Mouse (Mus musculus): ENCODE measurements around the gene Srsf3. TPM values are rescaled to one million over a fixed set of nuclear protein-coding genes. Genes with fewer than 3 reads are reported as not detected.

The Srsf3 gene
- total and polyA plus RNA-seq, 3 experiments = 64.5 to 84.9 (median 84.5) TPM

DNA sequence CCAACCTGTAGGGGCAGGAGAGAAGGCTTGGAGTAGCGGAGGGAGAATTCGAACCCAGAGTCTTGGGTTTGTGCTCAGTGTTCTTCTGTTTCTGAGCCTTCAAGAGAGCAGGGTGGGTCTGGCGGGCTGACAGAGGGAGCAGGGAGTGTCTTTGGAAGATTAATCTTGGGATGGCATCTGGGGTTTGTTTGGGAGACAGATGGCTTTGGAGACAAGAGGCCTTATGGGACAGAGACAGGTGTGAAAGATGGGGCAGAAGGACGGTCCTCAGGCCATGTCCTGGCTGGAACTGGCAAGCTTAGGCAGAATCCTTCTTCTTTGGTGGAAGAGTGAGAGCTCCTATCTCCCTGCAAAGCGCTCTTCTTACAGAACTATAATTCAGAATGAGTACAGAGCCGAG is 20.6 kb downstream of the Srsf3 start:
- no peaks in the 10 kb centered on the region for H3K79me2 ChIP-seq (replicated peaks; ENCODE audit: control insufficient read depth, insufficient read depth, low read length)
- no peaks in the 10 kb centered on the region for H3K27me3 ChIP-seq (ENCODE audit: control insufficient read depth, insufficient read depth, low read length)
- intact Hi-C loops (cut with DNase I) = no loop called here
- H3K4me1 ChIP-seq (ENCODE audit: control insufficient read depth, insufficient read depth, low read length) = peaks cover 20% of the 10 kb centered on the region
- TF ChIP-seq EP300 (IDR thresholded peaks at IDR 0.05; ENCODE audit: insufficient read depth, low read depth, low read length) = no peak
- TF ChIP-seq POLR2A (IDR thresholded peaks at IDR 0.05; ENCODE audit: insufficient read depth, low read depth, low read length) = no peak
- no peak for TF ChIP-seq CTCF (IDR thresholded peaks at IDR 0.05)
- no peak for DNase-seq
- H3K4me3 ChIP-seq = no peak overlapping the region
- WGBS = 91% methylated on average over 6 of the region's 6 CpGs
- no peak overlapping the region; the same call in 1 of the 2 replicates for H3K27ac ChIP-seq
- no peak overlapping the region for H3K9ac ChIP-seq (ENCODE audit: low read depth, low read length)
- no peaks in the 10 kb centered on the region for H3K36me3 ChIP-seq (ENCODE audit: control insufficient read depth, insufficient read depth, low read length)

DNA sequence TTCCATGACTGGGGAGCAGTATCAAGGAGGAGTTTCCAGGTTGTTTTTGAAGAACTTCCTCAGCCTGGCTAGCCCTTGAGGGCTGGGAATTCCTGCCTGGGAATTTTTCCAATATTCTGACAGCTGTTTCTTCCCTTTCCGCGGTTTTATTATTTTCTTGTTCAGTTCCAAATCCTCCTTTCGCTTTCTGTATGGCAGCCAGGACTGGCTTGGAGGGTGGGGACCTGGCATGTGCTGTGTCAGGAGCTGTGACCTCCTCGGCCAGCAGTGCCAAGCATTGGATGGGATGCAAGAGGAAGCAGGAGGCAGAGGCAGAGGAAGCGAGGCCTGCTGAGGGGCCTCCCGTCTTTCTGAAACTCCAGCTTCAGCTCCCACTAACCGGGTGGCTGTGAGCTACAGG is 21.4 kb downstream of the Srsf3 start:
- peak; percentile 70 to 82 for DNase-seq
- Histone ChIP-seq H3K27ac (peak overlapping the region; percentile 49), H3K27me3 (ENCODE audit: control insufficient read depth, insufficient read depth, low read length) (no peaks in the 10 kb centered on the region), H3K4me1 (ENCODE audit: control insufficient read depth, insufficient read depth, low read length) (peaks cover 22% of the 10 kb centered on the region), H3K9ac (ENCODE audit: low read depth, low read length) (no peak overlapping the region), H3K4me3 (no peak overlapping the region), H3K79me2 (replicated peaks; ENCODE audit: control insufficient read depth, insufficient read depth, low read length) (no peaks in the 10 kb centered on the region), H3K36me3 (ENCODE audit: control insufficient read depth, insufficient read depth, low read length) (no peaks in the 10 kb centered on the region)
- 4% methylated on average over 7 of the region's 7 CpGs for WGBS
- intact Hi-C loops (cut with DNase I) = loop anchor here (2.0 kb wide), 1 partner anchor 25 kb away; no protein-coding TSS in a partner anchor
- no peak for TF ChIP-seq CTCF (IDR thresholded peaks at IDR 0.05)
- TF ChIP-seq EP300 (IDR thresholded peaks at IDR 0.05; ENCODE audit: insufficient read depth, low read depth, low read length) = peak; percentile 73; the same call in 1 of the 2 replicates

DNA sequence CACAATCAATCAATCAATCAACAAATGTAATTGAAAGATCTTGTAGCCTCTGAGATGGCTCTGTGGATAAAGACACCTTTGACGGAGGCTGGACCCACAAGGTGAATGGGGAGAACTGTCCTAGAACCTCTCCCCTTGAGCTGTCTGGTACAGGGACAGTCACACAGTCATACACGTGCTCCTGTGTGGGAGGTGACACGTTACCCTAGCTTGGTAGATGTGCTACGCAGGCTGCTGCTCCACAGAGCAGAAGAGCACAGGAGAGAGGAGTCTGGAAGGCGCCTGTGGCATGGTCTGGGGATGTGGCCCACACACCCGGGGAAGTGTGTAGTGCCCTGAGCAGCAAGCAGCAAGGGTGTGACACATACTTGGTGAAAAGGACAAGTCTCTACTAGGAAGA is 22.0 kb downstream of the Srsf3 start:
- Histone ChIP-seq H3K79me2 (replicated peaks; ENCODE audit: control insufficient read depth, insufficient read depth, low read length) (no peaks in the 10 kb centered on the region), H3K27me3 (ENCODE audit: control insufficient read depth, insufficient read depth, low read length) (no peaks in the 10 kb centered on the region), H3K4me3 (no peak overlapping the region), H3K4me1 (ENCODE audit: control insufficient read depth, insufficient read depth, low read length) (peaks cover 20% of the 10 kb centered on the region), H3K9ac (ENCODE audit: low read depth, low read length) (no peak overlapping the region), H3K27ac (no peak overlapping the region), H3K36me3 (ENCODE audit: control insufficient read depth, insufficient read depth, low read length) (no peaks in the 10 kb centered on the region)
- DNase-seq = no peak
- TF ChIP-seq EP300 (IDR thresholded peaks at IDR 0.05; ENCODE audit: insufficient read depth, low read depth, low read length) (no peak), POLR2A (IDR thresholded peaks at IDR 0.05; ENCODE audit: insufficient read depth, low read depth, low read length) (no peak), CTCF (IDR thresholded peaks at IDR 0.05) (no peak)
- WGBS = 64% methylated on average over 6 of the region's 6 CpGs
- intact Hi-C loops (cut with DNase I) = loop anchor here (2.0 kb wide), 1 partner anchor 24 kb away; no protein-coding TSS in a partner anchor

DNA sequence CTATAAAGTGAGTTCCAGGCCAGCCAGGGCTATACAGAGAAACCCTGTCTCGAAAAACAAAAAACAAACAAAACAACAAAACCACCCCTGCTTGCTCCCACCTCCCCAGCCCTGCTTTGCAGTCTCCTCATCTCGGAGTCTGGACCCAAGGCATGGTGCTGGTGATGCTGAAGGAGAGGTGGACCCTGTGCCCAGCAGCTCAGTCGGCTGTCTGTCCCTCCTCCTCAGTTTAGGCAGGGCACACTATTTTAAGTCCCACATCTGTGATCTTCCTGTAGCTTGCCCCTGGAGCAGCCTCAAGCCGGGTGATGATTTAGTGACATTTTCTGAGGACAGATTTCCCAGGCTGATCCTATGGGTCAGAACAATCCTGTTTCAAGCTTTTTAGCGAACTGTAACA is 23.2 kb downstream of the Srsf3 start:
- peaks cover 19% of the 10 kb centered on the region for H3K4me1 ChIP-seq (ENCODE audit: control insufficient read depth, insufficient read depth, low read length)
- 82% methylated on average over 5 of the region's 5 CpGs for WGBS
- no peak overlapping the region for H3K9ac ChIP-seq (ENCODE audit: low read depth, low read length)
- no peak overlapping the region for H3K27ac ChIP-seq
- no peaks in the 10 kb centered on the region for H3K79me2 ChIP-seq (replicated peaks; ENCODE audit: control insufficient read depth, insufficient read depth, low read length)
- H3K27me3 ChIP-seq (ENCODE audit: control insufficient read depth, insufficient read depth, low read length) = no peaks in the 10 kb centered on the region
- no peaks in the 10 kb centered on the region for H3K36me3 ChIP-seq (ENCODE audit: control insufficient read depth, insufficient read depth, low read length)
- H3K4me3 ChIP-seq = no peak overlapping the region
- no peak for TF ChIP-seq POLR2A (IDR thresholded peaks at IDR 0.05; ENCODE audit: insufficient read depth, low read depth, low read length)
- TF ChIP-seq CTCF (IDR thresholded peaks at IDR 0.05) = no peak
- TF ChIP-seq EP300 (IDR thresholded peaks at IDR 0.05; ENCODE audit: insufficient read depth, low read depth, low read length) = no peak
- intact Hi-C loops (cut with DNase I) = loop anchor here (2.0 kb wide), 1 partner anchor 23 kb away; no protein-coding TSS in a partner anchor
- DNase-seq = no peak

DNA sequence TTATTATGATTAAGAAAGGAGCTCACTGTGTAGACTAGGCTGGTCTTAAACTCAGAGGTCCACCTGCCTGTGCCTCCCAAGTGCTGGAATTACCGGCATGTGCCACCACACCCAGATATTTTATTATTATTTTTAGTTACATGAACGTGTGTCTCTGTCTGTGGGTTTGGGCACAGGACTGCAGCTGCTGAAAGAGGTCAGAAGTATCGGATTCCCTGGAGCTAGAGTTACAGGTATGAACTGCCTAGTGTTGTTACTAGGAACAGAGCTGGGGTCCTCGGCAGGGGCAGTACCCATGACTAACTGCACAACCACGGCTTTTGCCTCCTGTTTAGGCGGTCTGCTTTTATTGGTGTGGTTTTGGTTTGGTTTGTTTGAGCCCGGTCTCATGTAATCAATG is 23.8 kb downstream of the Srsf3 start:
- Histone ChIP-seq H3K4me3 (no peak overlapping the region), H3K36me3 (ENCODE audit: control insufficient read depth, insufficient read depth, low read length) (no peaks in the 10 kb centered on the region), H3K27ac (no peak overlapping the region), H3K4me1 (ENCODE audit: control insufficient read depth, insufficient read depth, low read length) (peaks cover 18% of the 10 kb centered on the region), H3K79me2 (replicated peaks; ENCODE audit: control insufficient read depth, insufficient read depth, low read length) (no peaks in the 10 kb centered on the region), H3K27me3 (ENCODE audit: control insufficient read depth, insufficient read depth, low read length) (no peaks in the 10 kb centered on the region), H3K9ac (ENCODE audit: low read depth, low read length) (no peak overlapping the region)
- intact Hi-C loops (cut with DNase I) = no loop called here
- DNase-seq = no peak
- WGBS = 42% methylated on average over 7 of the region's 7 CpGs
- TF ChIP-seq EP300 (IDR thresholded peaks at IDR 0.05; ENCODE audit: insufficient read depth, low read depth, low read length) = no peak
- TF ChIP-seq POLR2A (IDR thresholded peaks at IDR 0.05; ENCODE audit: insufficient read depth, low read depth, low read length) = no peak
- no peak for TF ChIP-seq CTCF (IDR thresholded peaks at IDR 0.05)

DNA sequence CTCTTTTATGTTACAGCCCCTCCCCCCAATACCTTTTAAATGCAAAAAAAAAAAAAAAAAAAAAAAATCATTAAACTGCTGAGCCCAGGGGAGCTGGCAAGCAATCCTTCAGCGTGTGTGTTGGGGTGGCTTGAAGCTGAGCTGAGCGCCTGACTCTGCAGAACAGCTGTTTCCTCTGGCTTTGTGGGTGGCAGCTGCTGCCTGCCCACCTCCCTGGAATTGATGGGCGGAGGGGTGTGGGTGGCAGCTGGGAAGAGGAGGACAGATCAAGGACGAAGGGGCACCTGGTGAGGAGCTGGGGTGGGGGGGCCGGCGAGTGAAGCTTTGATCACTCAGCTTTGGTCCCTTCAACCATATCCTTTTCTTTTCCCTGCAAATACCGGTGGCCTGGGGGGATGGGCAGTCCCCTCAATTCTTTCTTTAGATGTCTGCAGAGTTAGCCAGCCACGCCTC is 24.3 kb downstream of the Srsf3 start:
- H3K79me2 ChIP-seq (replicated peaks; ENCODE audit: control insufficient read depth, insufficient read depth, low read length) = no peaks in the 10 kb centered on the region

More for the DNA sequence above, 24.3 kb downstream of the Srsf3 start:
- H3K9ac ChIP-seq (ENCODE audit: low read depth, low read length) = no peak overlapping the region
- H3K27me3 ChIP-seq (ENCODE audit: control insufficient read depth, insufficient read depth, low read length) = no peaks in the 10 kb centered on the region
- DNase-seq = no peak
- H3K4me1 ChIP-seq (ENCODE audit: control insufficient read depth, insufficient read depth, low read length) = peaks cover 18% of the 10 kb centered on the region
- no peak overlapping the region for H3K27ac ChIP-seq
- TF ChIP-seq EP300 (IDR thresholded peaks at IDR 0.05; ENCODE audit: insufficient read depth, low read depth, low read length) = no peak
- TF ChIP-seq CTCF (IDR thresholded peaks at IDR 0.05) = no peak
- no peak for TF ChIP-seq POLR2A (IDR thresholded peaks at IDR 0.05; ENCODE audit: insufficient read depth, low read depth, low read length)
- 37% methylated on average over 8 of the region's 8 CpGs for WGBS
- H3K4me3 ChIP-seq = no peak overlapping the region
- intact Hi-C loops (cut with DNase I) = no loop called here
- no peaks in the 10 kb centered on the region for H3K36me3 ChIP-seq (ENCODE audit: control insufficient read depth, insufficient read depth, low read length)

Measured in heart, adult 2 months (tissue).